Mouse (Mus musculus) myocyte (in vitro differentiated cells): Measurements from ENCODE around the gene Fars2. TPM values are rescaled to one million over a fixed set of nuclear protein-coding genes. Genes with fewer than 3 reads are reported as not detected.

Experiments used
- H3K27me3 ChIP-seq: one replicate; pipeline ENCODE4 v1.6.1; 2011; ENCODE audit not compliant: control insufficient read depth, insufficient read depth, insufficient read length
- H3K36me3 ChIP-seq: one replicate; pipeline ENCODE4 v1.6.1; 2011; ENCODE audit not compliant: control insufficient read depth, insufficient read depth
- H3K4me2 ChIP-seq: one replicate; pipeline ENCODE4 v1.6.1; 2011; ENCODE audit warnings: low read depth, control low read depth
- H3K4me3 ChIP-seq: one replicate; pipeline ENCODE4 v1.5.1; 2011; ENCODE audit warnings: mild to moderate bottlenecking, control low read depth, moderate library complexity
- H3K79me2 ChIP-seq: one replicate; pipeline ENCODE4 v1.6.1; 2011; ENCODE audit not compliant: control insufficient read depth, insufficient read depth
- H3ac ChIP-seq: one replicate; pipeline ENCODE4 v1.6.1; 2011; ENCODE audit not compliant: control insufficient read depth, insufficient read length
- CEBPB ChIP-seq: IDR thresholded peaks from 2 replicates; pipeline ENCODE4 v1.6.1; 2011; ENCODE audit warnings: mild to moderate bottlenecking, moderate library complexity; ENCODE audit not compliant: poor library complexity, insufficient read depth, severe bottlenecking
- E2F4 ChIP-seq: IDR thresholded peaks from one replicate; pipeline ENCODE4 v1.6.1; 2011; ENCODE audit warnings: mild to moderate bottlenecking, control low read depth, moderate library complexity; ENCODE audit not compliant: insufficient read depth
- MAX ChIP-seq: IDR thresholded peaks from one replicate; pipeline ENCODE4 v1.6.1; 2011; ENCODE audit warnings: low read depth, mild to moderate bottlenecking, control low read depth
- MYOD1 ChIP-seq, 3 experiments: IDR thresholded peaks; one replicate each; pipeline ENCODE4 v1.6.1; 2011; ENCODE audit warnings: control low read depth in 2 of 3, low read depth in 2 of 3, mild to moderate bottlenecking in 2 of 3, moderate library complexity in 1 of 3; ENCODE audit not compliant: insufficient read length in 2 of 3, control insufficient read depth in 1 of 3
- MYOG ChIP-seq, 3 experiments: IDR thresholded peaks; one replicate each; pipeline ENCODE4 v1.6.1; 2011; ENCODE audit warnings: control low read depth in 2 of 3, low read depth in 2 of 3, mild to moderate bottlenecking in 2 of 3; ENCODE audit not compliant: insufficient read length in 2 of 3, control insufficient read depth in 1 of 3, insufficient read depth in 1 of 3
- POLR2A ChIP-seq: IDR thresholded peaks from one replicate; pipeline ENCODE4 v1.6.1; 2011; ENCODE audit warnings: low read depth, mild to moderate bottlenecking, control low read depth, moderate library complexity; ENCODE audit not compliant: insufficient read length
- POLR2AphosphoS2 ChIP-seq: IDR thresholded peaks from one replicate; pipeline ENCODE4 v1.6.1; 2011; ENCODE audit warnings: low read depth, control low read depth; ENCODE audit not compliant: insufficient read length
- REST ChIP-seq: IDR thresholded peaks from one replicate; pipeline ENCODE4 v1.6.1; 2011; ENCODE audit warnings: mild to moderate bottlenecking, control low read depth, moderate library complexity; ENCODE audit not compliant: insufficient read depth, insufficient read length
- SRF ChIP-seq: IDR thresholded peaks from one replicate; pipeline ENCODE4 v1.6.1; 2011; ENCODE audit warnings: low read depth; ENCODE audit not compliant: control insufficient read depth, insufficient read length
- TCF12 ChIP-seq: IDR thresholded peaks from one replicate; pipeline ENCODE4 v1.6.1; 2011; ENCODE audit warnings: mild to moderate bottlenecking, control low read depth; ENCODE audit not compliant: poor library complexity, insufficient read depth, severe bottlenecking
- TCF3 ChIP-seq: IDR thresholded peaks from one replicate; pipeline ENCODE4 v1.6.1; 2011; ENCODE audit warnings: low read depth, control low read depth; ENCODE audit not compliant: insufficient read length
- USF1 ChIP-seq: IDR thresholded peaks from one replicate; pipeline ENCODE4 v1.6.1; 2011; ENCODE audit warnings: low read depth, mild to moderate bottlenecking, control low read depth, moderate library complexity
- polyA plus RNA-seq: library from polyadenylated mRNA; unstranded; fragments of >200 nt; fragmentation: generic; extraction: Trizol; gene quantifications from one replicate; pipeline ENCODE4 v1.2.1, GENCODE M21; 2012; ENCODE audit warnings: missing spikeins

Fars2 gene
- polyA plus RNA-seq, 1 experiment, result 53.6 TPM

DNA sequence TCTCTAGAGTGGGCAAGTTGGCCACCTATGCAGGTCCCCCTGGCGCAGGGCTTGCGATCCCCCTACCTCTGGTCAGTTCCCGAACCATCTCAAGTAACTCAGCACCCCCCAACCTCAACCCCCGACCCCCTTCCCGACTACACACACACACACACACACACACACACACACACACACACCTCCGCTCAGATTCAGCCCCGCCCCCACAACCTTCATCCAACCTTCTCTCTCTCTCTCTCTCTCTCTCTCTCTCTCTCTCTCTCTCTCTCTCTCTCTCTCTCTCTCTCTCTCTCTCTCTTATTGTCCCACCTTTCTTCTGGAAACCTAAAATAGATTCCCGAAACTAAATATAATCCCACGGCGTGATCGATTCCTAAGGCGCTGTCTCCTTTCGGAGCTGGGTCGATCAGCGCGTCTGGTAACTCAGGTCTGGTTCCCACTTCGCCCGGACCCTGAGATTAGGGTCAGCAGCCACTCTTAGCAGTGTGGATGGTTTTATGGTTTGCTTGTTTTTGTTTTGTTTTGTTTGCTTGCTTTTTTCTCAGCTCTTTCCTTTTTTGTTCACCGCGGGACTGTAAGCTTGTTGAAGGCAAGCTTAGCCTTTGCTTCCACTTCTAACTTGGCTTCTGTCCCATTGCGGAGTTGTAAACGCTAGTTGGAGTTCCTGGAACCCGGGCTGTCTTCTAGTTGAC is 610.7 kb downstream of the Fars2 start:
- no peak overlapping the region for H3ac ChIP-seq
- no peak overlapping the region for H3K4me2 ChIP-seq
- no peaks in the 10 kb centered on the region for H3K36me3 ChIP-seq
- no peaks in the 10 kb centered on the region for H3K27me3 ChIP-seq
- peaks cover 3% of the 10 kb centered on the region for H3K79me2 ChIP-seq
- TF ChIP-seq MYOD1 (IDR thresholded peaks at IDR 0.05; ENCODE audit: control insufficient read depth in 1 of 3, insufficient read length in 2 of 3, low read depth in 2 of 3) (no peak), POLR2A (no peak), TCF12 (no peak), REST (no peak), MYOG (IDR thresholded peaks at IDR 0.05; ENCODE audit: control insufficient read depth in 1 of 3, insufficient read depth in 1 of 3, insufficient read length in 2 of 3, low read depth in 2 of 3) (no peak), SRF (no peak), E2F4 (no peak), POLR2AphosphoS2 (no peak)
- no peak overlapping the region for H3K4me3 ChIP-seq

DNA sequence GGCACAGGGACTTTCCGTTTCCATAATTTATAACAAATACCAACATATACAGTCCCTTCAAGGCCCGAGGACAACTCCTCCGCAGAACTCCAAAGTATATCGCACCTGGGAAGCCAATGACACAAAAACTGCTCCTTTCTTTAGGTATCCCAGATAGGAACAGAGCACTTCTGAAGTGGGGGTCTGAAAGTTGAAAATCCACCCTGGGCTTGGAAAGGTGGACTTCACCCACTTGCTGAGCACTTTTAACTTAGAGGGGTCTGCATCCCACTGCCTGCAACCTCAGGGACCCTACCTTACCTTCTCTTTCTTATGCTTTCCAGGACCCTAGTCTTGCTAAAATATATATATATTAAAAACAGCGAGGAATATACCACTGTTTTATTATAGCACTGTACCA is 611.3 kb downstream of the Fars2 start:
- Histone ChIP-seq H3K79me2 (peaks cover 3% of the 10 kb centered on the region), H3K4me2 (no peak overlapping the region), H3K36me3 (no peaks in the 10 kb centered on the region), H3K4me3 (no peak overlapping the region), H3ac (no peak overlapping the region), H3K27me3 (no peaks in the 10 kb centered on the region)
- no peak for TF ChIP-seq MYOD1 (IDR thresholded peaks at IDR 0.05; ENCODE audit: control insufficient read depth in 1 of 3, insufficient read length in 2 of 3, low read depth in 2 of 3)
- TF ChIP-seq TCF3, result no peak
- no peak for TF ChIP-seq USF1
- no peak for TF ChIP-seq MYOG (IDR thresholded peaks at IDR 0.05; ENCODE audit: control insufficient read depth in 1 of 3, insufficient read depth in 1 of 3, insufficient read length in 2 of 3, low read depth in 2 of 3)
- TF ChIP-seq CEBPB, result no peak
- TF ChIP-seq MAX, result no peak
- no peak for TF ChIP-seq POLR2AphosphoS2
- no peak for TF ChIP-seq E2F4
- TF ChIP-seq POLR2A, result no peak
- TF ChIP-seq TCF12, result no peak
- TF ChIP-seq REST, result no peak
- TF ChIP-seq SRF, result no peak

GRCm38 (mm10) chr13:36729731-36730340 is 612.6 kb downstream of the Fars2 start:
- peaks cover 3% of the 10 kb centered on the region for H3K79me2 ChIP-seq
- no peak for TF ChIP-seq MYOD1 (IDR thresholded peaks at IDR 0.05; ENCODE audit: control insufficient read depth in 1 of 3, insufficient read length in 2 of 3, low read depth in 2 of 3)
- TF ChIP-seq REST, result no peak
- no peak for TF ChIP-seq USF1
- no peak for TF ChIP-seq MAX
- no peak for TF ChIP-seq POLR2A
- TF ChIP-seq E2F4, result no peak
- TF ChIP-seq POLR2AphosphoS2, result no peak
- no peak for TF ChIP-seq TCF12
- no peak overlapping the region for H3K4me3 ChIP-seq
- no peak overlapping the region for H3ac ChIP-seq
- no peaks in the 10 kb centered on the region for H3K27me3 ChIP-seq
- H3K36me3 ChIP-seq, result no peaks in the 10 kb centered on the region
- H3K4me2 ChIP-seq, result no peak overlapping the region

GRCm38 (mm10) chr13:36730341-36730761 is 613.1 kb downstream of the Fars2 start:
- Histone ChIP-seq H3K36me3 (no peaks in the 10 kb centered on the region), H3K27me3 (no peaks in the 10 kb centered on the region), H3K4me3 (no peak overlapping the region), H3K4me2 (no peak overlapping the region), H3ac (no peak overlapping the region), H3K79me2 (peaks cover 3% of the 10 kb centered on the region)
- TF ChIP-seq POLR2AphosphoS2 (no peak), TCF12 (no peak), REST (no peak), MAX (no peak), TCF3 (no peak), E2F4 (no peak)

GRCm38 (mm10) chr13:36731016-36731930 is 614.1 kb downstream of the Fars2 start:
- no peaks in the 10 kb centered on the region for H3K27me3 ChIP-seq
- peak overlapping the region; percentile 34 for H3K4me3 ChIP-seq
- peak overlapping the region; percentile 93 for H3K4me2 ChIP-seq
- peaks cover 3% of the 10 kb centered on the region for H3K79me2 ChIP-seq
- H3K36me3 ChIP-seq, result no peaks in the 10 kb centered on the region
- TF ChIP-seq E2F4, result no peak
- TF ChIP-seq MYOD1 (IDR thresholded peaks at IDR 0.05; ENCODE audit: control insufficient read depth in 1 of 3, insufficient read length in 2 of 3, low read depth in 2 of 3), result no peak
- TF ChIP-seq REST, result no peak
- no peak for TF ChIP-seq MAX
- no peak for TF ChIP-seq USF1
- TF ChIP-seq TCF3, result no peak
- TF ChIP-seq CEBPB, result no peak
- no peak for TF ChIP-seq TCF12
- TF ChIP-seq POLR2A, result no peak
- no peak for TF ChIP-seq SRF
- no peak for TF ChIP-seq MYOG (IDR thresholded peaks at IDR 0.05; ENCODE audit: control insufficient read depth in 1 of 3, insufficient read depth in 1 of 3, insufficient read length in 2 of 3, low read depth in 2 of 3)
- no peak for TF ChIP-seq POLR2AphosphoS2
- H3ac ChIP-seq, result no peak overlapping the region
